Mouse (Mus musculus): ENCODE measurements around the gene Bmper. TPM values are rescaled to one million over a fixed set of nuclear protein-coding genes. Genes with fewer than 3 reads are reported as not detected.

Bmper gene
- 1 to 10 TPM; 3.5 to 4.3 TPM for total RNA-seq (2021)

- peak; percentile 71 for DNase-seq
- intact Hi-C loops (cut with DNase I), result no loop called here
Observed at GRCm38 (mm10) chr9:23222841-23223548, at the start of gene Bmper. Gene Bmper (plus strand): TSS chr9:23223076.

- intact Hi-C loops (cut with DNase I), result no loop called here
- no peak for DNase-seq
Observed at GRCm38 (mm10) chr9:23177476-23177875, 45.4 kb upstream of the Bmper start.

GRCm38 (mm10) chr9:23187181-23187580 is 35.7 kb upstream of the Bmper start:
- DNase-seq, result no peak
- intact Hi-C loops (cut with DNase I), result no loop called here

GRCm38 (mm10) chr9:23188136-23188535 is 34.7 kb upstream of the Bmper start:
- no peak for DNase-seq
- intact Hi-C loops (cut with DNase I), result no loop called here

GRCm38 (mm10) chr9:23190950-23191349 is 31.9 kb upstream of the Bmper start:
- no peak for DNase-seq
- intact Hi-C loops (cut with DNase I), result no loop called here

GRCm38 (mm10) chr9:23191431-23191830 is 31.4 kb upstream of the Bmper start:
- intact Hi-C loops (cut with DNase I), result no loop called here
- no peak for DNase-seq

GRCm38 (mm10) chr9:23192567-23193331 is 30.1 kb upstream of the Bmper start:
- intact Hi-C loops (cut with DNase I), result no loop called here
- no peak for DNase-seq

GRCm38 (mm10) chr9:23198996-23199395 is 23.9 kb upstream of the Bmper start:
- no peak for DNase-seq
- intact Hi-C loops (cut with DNase I), result no loop called here

GRCm38 (mm10) chr9:23199841-23200240 is 23.0 kb upstream of the Bmper start:
- DNase-seq, result no peak
- intact Hi-C loops (cut with DNase I), result no loop called here

GRCm38 (mm10) chr9:23200828-23201227 is 22.0 kb upstream of the Bmper start:
- intact Hi-C loops (cut with DNase I), result no loop called here
- DNase-seq, result no peak

GRCm38 (mm10) chr9:23202431-23202830 is 20.4 kb upstream of the Bmper start:
- intact Hi-C loops (cut with DNase I), result no loop called here
- no peak for DNase-seq

GRCm38 (mm10) chr9:23204339-23205288 is 18.3 kb upstream of the Bmper start:
- intact Hi-C loops (cut with DNase I), result no loop called here
- no peak for DNase-seq

GRCm38 (mm10) chr9:23205304-23205703 is 17.6 kb upstream of the Bmper start:
- no peak for DNase-seq
- intact Hi-C loops (cut with DNase I), result no loop called here

- DNase-seq, result no peak
- intact Hi-C loops (cut with DNase I), result no loop called here
Observed at GRCm38 (mm10) chr9:23205757-23206156, 17.1 kb upstream of the Bmper start.

- DNase-seq, result no peak
- intact Hi-C loops (cut with DNase I), result no loop called here
Observed at GRCm38 (mm10) chr9:23206181-23206580, 16.7 kb upstream of the Bmper start.

GRCm38 (mm10) chr9:23212303-23212702 is 10.6 kb upstream of the Bmper start:
- intact Hi-C loops (cut with DNase I), result loop anchor here (1.0 to 10.0 kb wide), 4 partner anchors 184 to 655 kb away; no protein-coding TSS in a partner anchor
- peak; percentile 83 to 88 for DNase-seq

GRCm38 (mm10) chr9:23219754-23220153 is 3.1 kb upstream of the Bmper start:
- intact Hi-C loops (cut with DNase I), result loop anchor here (10.0 kb wide), 1 partner anchor 595 kb away; no protein-coding TSS in a partner anchor

GRCm38 (mm10) chr9:23221976-23222375 is 900 bp upstream of the Bmper start:
- intact Hi-C loops (cut with DNase I), result no loop called here
- DNase-seq, result no peak

More at GRCm38 (mm10) chr9:23219754-23220153, 3.1 kb upstream of the Bmper start:
- no peak for DNase-seq

GRCm38 (mm10) chr9:23222492-23222840 is 410 bp upstream of the Bmper start:
- peak in 1 of 2 experiments; percentile 43 for DNase-seq
- intact Hi-C loops (cut with DNase I), result no loop called here

- intact Hi-C loops (cut with DNase I), result no loop called here
Observed at GRCm38 (mm10) chr9:23223549-23224077, 737 bp downstream of the Bmper start.

More at GRCm38 (mm10) chr9:23223549-23224077, 737 bp downstream of the Bmper start:
- no peak for DNase-seq

Measured in heart, postnatal 10 days (tissue).